Mouse (Mus musculus) intestine, postnatal 0 days (tissue): ENCODE results near the gene Des. TPM values are rescaled to one million over a fixed set of nuclear protein-coding genes. Genes with fewer than 3 reads are reported as not detected.

Experiments used
- ATAC-seq: fragments of 200-750 bp; cut with Nextera tagmentation; 2 replicates; pipeline ENCODE4 v1.8.0; 2017; ENCODE audit warnings: mild to moderate bottlenecking, moderate TSS enrichment, moderate library complexity
- H3K27ac ChIP-seq: fragments of 300-500 bp; sonication (generic); 2 replicates; pipeline ENCODE4 v1.5.1; 2014; ENCODE audit warnings: mild to moderate bottlenecking, low read depth, low read length, moderate library complexity
- H3K27me3 ChIP-seq: fragments of 300-500 bp; sonication (generic); replicated peaks from 2 replicates; pipeline ENCODE4 v1.6.1; 2014; ENCODE audit warnings: low read length, mixed read lengths; ENCODE audit not compliant: control insufficient read depth, insufficient read depth
- H3K36me3 ChIP-seq: fragments of 300-500 bp; sonication (generic); 2 replicates; pipeline ENCODE4 v1.6.1; 2014; ENCODE audit warnings: mild to moderate bottlenecking, moderate library complexity; ENCODE audit not compliant: control insufficient read depth, insufficient read depth
- H3K4me1 ChIP-seq: fragments of 300-500 bp; sonication (generic); replicated peaks from 2 replicates; pipeline ENCODE4 v1.6.1; 2014; ENCODE audit warnings: antibody characterized with exemption, low read length, mixed read lengths; ENCODE audit not compliant: control insufficient read depth, insufficient read depth
- H3K4me2 ChIP-seq: fragments of 300-500 bp; sonication (generic); replicated peaks from 2 replicates; pipeline ENCODE4 v1.6.1; 2014; ENCODE audit warnings: low read depth, mild to moderate bottlenecking, moderate library complexity
- H3K4me3 ChIP-seq: fragments of 300-500 bp; sonication (generic); 2 replicates; pipeline ENCODE4 v1.5.1; 2014; ENCODE audit warnings: low read depth, low read length
- H3K9ac ChIP-seq: fragments of 300-500 bp; sonication (generic); 2 replicates; pipeline ENCODE4 v1.6.1; 2014; ENCODE audit warnings: mild to moderate bottlenecking, low read depth, low read length
- H3K9me3 ChIP-seq: fragments of 300-500 bp; sonication (generic); 2 replicates; pipeline ENCODE4 v1.6.1; 2016; ENCODE audit warnings: mixed run types; ENCODE audit not compliant: control insufficient read depth
- CTCF ChIP-seq: sonication (generic); IDR thresholded peaks from 2 replicates; pipeline ENCODE4 v1.5.1; 2016; ENCODE audit warnings: low read depth, mild to moderate bottlenecking, control low read depth, antibody characterized with exemption, moderate library complexity
- WGBS: fragments of 180-500 bp; shearing (Covaris S2); extraction: QIAGEN DNeasy Blood & Tissue Kit; methylation state at CpG from one replicate; pipeline ENCODE4 v1.1.7; 2014; 5-methylcytosine and 5-hydroxymethylcytosine counted together
- polyA plus RNA-seq: library from polyadenylated mRNA; unstranded; fragments of >200 nt; fragmentation: Nextera tagmentation; extraction: Ambion mirVana; gene quantifications from 2 replicates; pipeline ENCODE4 v1.2.1, GENCODE M21; 2015

Des gene
- polyA plus RNA-seq, 1 experiment from 2014 or later, result 233 TPM

GRCm38 (mm10) chr1:75344291-75345035, 15.7 kb upstream of the Des start:
- Histone ChIP-seq H3K4me3 (no peak overlapping the region), H3K4me1 (0 out of 2 replicates have a peak, but pooled peaks cover 4% of the 10 kb centered on the region), H3K27ac (peak overlapping the region; percentile 30), H3K36me3 (no peaks in the 10 kb centered on the region), H3K4me2 (no peak overlapping the region), H3K27me3 (no peaks in the 10 kb centered on the region), H3K9ac (peak overlapping the region; percentile 13; the same call in 1 of the 2 replicates), H3K9me3 (no peaks in the 10 kb centered on the region)
- no peak for ATAC-seq
- no peak for TF ChIP-seq CTCF
- 25% methylated on average over 15 of the region's 15 CpGs for WGBS

DNA sequence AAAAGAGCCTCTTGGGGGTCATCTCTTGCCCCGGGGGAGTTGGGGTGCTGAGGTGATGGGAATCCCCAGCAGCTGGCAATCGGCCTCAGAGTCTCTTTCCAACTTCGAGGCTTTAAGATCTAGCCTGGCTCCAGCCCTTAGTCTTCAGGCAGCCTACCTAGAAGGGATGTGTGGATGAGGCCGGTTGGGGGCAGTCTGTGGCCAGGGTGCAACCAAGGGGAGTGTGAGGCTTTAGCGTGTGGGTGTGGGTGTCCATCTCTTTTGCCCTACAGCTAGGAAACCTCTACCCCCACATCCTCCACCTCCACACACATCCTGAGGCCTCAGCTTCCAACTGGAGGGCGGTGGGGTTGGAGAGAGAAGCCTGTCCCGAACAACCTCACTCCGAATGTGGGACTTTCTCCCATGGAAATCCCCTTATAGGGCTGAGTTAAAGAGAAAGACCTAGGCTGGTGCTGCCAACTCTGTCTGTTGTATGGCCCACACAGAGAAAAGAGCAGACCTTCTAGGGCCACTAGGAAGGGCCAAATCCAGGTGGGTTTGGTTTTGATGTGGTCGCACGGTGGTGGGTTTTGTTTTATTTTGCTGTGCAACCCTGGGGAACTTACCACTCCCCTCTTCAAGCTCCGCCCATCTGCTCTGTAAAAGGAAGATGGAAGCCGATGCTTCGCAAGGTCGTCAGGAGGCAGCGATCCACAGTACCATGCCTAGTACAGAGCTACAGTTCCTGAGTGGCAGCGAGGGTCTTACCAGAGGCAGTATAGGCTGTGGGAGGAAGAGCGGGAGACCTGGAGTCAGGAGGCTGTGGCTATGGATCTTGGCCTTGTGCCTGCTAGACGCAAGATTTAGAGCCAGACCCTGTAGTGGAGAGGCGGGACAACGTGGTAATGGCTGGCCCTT, 14.8 kb upstream of the Des start:
- peak overlapping the region; percentile 30; the same call in 1 of the 2 replicates for H3K27ac ChIP-seq
- H3K9ac ChIP-seq, result no peak overlapping the region
- no peak overlapping the region for H3K4me3 ChIP-seq

DNA sequence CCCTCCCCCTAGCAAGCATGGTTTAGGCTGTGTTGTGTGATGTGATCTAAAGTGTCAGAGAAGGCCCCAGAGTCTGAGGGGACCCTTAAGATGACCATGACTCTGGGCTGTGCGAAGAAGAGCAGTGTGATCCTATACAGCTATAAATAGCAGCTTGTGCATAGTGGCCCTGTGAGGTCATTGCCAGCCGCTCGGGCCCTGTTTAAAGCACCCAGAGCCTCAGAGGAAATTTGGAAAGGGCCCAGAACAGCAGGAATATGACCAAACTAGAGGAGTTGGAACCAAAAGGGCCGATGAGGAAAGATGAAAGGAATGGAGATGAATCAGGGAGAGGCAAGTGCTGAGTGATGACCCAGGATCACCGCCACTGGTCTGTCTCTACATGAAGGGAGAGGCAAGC, 12.8 kb upstream of the Des start:
- Histone ChIP-seq H3K27me3 (no peaks in the 10 kb centered on the region), H3K4me2 (no peak overlapping the region), H3K4me1 (0 out of 2 replicates have a peak, but pooled peaks cover 4% of the 10 kb centered on the region), H3K27ac (no peak overlapping the region), H3K9ac (no peak overlapping the region), H3K36me3 (no peaks in the 10 kb centered on the region), H3K4me3 (no peak overlapping the region), H3K9me3 (no peaks in the 10 kb centered on the region)
- TF ChIP-seq CTCF, result no peak
- WGBS, result 52% methylated on average over 5 of the region's 5 CpGs
- ATAC-seq, result no peak

More for the DNA sequence above, 14.8 kb upstream of the Des start:
- ATAC-seq, result no peak
- no peaks in the 10 kb centered on the region for H3K9me3 ChIP-seq
- WGBS, result 64% methylated on average over 20 of the region's 20 CpGs
- H3K36me3 ChIP-seq, result no peaks in the 10 kb centered on the region
- TF ChIP-seq CTCF, result peak; percentile 27; the same call in 1 of the 2 replicates
- no peak overlapping the region for H3K4me2 ChIP-seq
- H3K4me1 ChIP-seq, result 0 out of 2 replicates have a peak, but pooled peaks cover 4% of the 10 kb centered on the region
- H3K27me3 ChIP-seq, result no peaks in the 10 kb centered on the region

DNA sequence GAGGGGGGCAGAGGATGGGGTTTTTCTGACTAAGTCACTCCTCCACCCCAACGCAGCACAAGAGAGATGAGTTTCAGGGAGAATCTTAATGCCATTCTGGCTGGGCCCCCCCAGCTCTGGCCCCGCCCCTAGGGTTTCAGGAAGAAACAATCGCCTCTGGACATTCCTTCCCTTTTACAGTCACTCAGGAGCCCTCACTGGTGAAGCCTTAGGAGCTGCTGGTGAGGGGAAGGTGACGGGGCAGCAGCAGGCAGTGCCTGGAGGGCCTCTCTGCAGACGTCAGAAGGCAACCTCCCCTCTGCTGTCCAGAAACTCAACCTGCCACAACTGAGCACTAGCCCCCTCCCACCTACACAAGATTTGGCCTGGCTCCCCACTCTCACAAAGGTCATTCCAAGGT, 10.9 kb upstream of the Des start:
- Histone ChIP-seq H3K4me2 (no peak overlapping the region), H3K9ac (no peak overlapping the region), H3K4me3 (no peak overlapping the region), H3K27me3 (no peaks in the 10 kb centered on the region), H3K36me3 (no peaks in the 10 kb centered on the region), H3K4me1 (0 out of 2 replicates have a peak, but pooled peaks cover 4% of the 10 kb centered on the region), H3K27ac (no peak overlapping the region), H3K9me3 (no peaks in the 10 kb centered on the region)
- TF ChIP-seq CTCF, result no peak
- no peak for ATAC-seq
- 33% methylated on average over 5 of the region's 5 CpGs for WGBS

- Histone ChIP-seq H3K27ac (no peak overlapping the region), H3K27me3 (peaks cover 21% of the 10 kb centered on the region), H3K4me1 (no peaks in the 10 kb centered on the region), H3K4me2 (no peak overlapping the region), H3K4me3 (no peak overlapping the region), H3K9ac (no peak overlapping the region), H3K36me3 (no peaks in the 10 kb centered on the region), H3K9me3 (no peaks in the 10 kb centered on the region)
- TF ChIP-seq CTCF, result no peak
- no peak for ATAC-seq
- 74% methylated on average over 7 of the region's 7 CpGs for WGBS
Observed at GRCm38 (mm10) chr1:75357261-75357660, 2.9 kb upstream of the Des start.

DNA sequence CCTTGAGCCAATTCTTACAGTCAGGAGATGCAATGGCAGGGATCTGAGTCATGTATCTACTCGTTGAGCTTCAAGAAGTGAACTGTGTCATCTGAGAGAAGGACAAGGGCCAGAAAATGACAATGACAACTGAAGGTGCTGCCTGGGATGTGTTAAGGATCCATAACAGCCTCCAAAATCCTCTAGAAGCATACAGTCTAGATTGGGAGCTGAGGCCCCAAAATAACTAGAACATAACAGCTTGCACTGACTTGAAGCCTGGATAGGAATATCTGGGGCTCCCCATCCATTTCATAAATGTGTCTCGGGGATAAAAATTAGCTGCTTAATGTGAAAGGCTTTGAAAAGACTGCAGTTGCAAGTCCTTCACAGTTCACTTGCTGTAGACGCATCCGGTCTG, 2.1 kb upstream of the Des start:
- 90% methylated on average over 4 of the region's 4 CpGs for WGBS
- TF ChIP-seq CTCF, result no peak
- Histone ChIP-seq H3K36me3 (no peaks in the 10 kb centered on the region), H3K4me2 (no peak overlapping the region), H3K27me3 (peaks cover 21% of the 10 kb centered on the region), H3K4me3 (no peak overlapping the region), H3K27ac (no peak overlapping the region), H3K9ac (no peak overlapping the region), H3K4me1 (no peaks in the 10 kb centered on the region), H3K9me3 (no peaks in the 10 kb centered on the region)
- ATAC-seq, result no peak
